Mouse (Mus musculus) ES-CJ7 (cell line): ENCODE measurements around the gene Scamp2.

Experiments used
- DNase-seq: peaks from one replicate; pipeline ENCODE4 v3.0.0; 2011; ENCODE audit warnings: low read depth, low spot score

Scamp2 gene

GRCm38 (mm10) chr9:57627892-57628291, 67.1 kb downstream of the Scamp2 start:
- no peak for DNase-seq

DNA sequence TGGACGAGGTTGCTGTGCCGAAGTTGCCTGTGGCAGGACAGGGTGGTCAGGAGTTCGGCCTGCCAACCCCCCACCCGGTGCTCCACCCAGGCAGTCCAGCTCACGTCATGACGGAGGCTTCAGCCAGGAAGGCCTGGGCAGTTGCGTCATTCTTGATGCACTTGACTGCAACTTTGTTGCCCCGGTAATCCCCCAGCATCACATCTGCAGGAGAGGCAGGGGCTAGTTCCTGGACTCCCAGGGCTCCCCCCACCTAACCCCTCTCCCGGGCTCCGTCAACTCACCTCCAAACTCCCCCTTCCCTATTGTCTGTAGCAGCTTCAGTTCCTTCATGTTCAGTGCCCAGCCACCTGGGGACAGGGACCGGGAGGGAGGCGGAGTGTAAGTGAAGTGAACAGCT, 68.0 kb downstream of the Scamp2 start:
- DNase-seq = no peak

DNA sequence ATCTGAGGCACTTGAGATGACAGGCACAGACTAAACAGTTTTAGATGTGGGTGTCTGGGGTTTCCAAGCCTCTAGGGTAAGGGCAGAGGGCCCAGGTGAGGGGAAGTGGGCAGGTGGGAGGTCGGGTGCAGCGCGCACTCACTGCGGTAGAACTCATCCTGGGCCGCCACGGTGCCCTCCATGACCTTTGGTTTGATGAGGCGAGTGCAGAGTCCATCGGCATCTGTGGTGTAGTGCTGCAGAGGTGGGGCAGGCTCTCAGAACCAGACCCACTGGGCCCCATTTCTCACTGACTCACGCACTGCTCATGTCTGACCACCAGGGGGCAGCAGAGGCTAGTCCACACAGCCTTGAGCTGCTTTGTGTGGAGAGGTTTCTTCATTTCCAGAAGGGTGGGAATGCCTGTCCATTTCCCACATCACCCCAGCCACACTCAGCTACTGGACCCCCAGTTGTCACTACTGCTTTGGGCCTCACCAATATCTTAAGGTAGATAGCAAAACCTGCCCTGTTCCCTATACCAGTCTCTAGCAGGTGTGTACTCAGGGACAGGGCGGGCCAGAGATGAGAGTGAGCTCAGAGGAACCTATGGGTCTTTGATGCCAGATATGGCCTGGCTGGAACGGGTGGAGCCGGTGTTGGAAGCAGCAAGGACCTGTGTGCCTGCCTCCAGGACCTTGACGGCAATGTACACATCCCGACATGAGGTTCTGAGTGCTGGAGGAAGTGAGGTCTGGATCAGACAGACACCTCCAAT, 68.6 kb downstream of the Scamp2 start:
- DNase-seq = peak; percentile 63

- no peak for DNase-seq
Observed at GRCm38 (mm10) chr9:57633481-57634024, 72.8 kb downstream of the Scamp2 start.

- no peak for DNase-seq
Observed at GRCm38 (mm10) chr9:57637272-57637671, 76.5 kb downstream of the Scamp2 start.

- DNase-seq = no peak
Observed at GRCm38 (mm10) chr9:57637741-57638322, 77.1 kb downstream of the Scamp2 start.
